Mouse (Mus musculus): Measurements from ENCODE around the gene Lrrfip2. TPM values are rescaled to one million over a fixed set of nuclear protein-coding genes. Genes with fewer than 3 reads are reported as not detected.

Gene Lrrfip2
- total and polyA plus RNA-seq, 3 experiments = 10.7 to 60.7 (median 51.4) TPM

GRCm38 (mm10) chr9:111221580-111221979 is 104.2 kb downstream of the Lrrfip2 start:
- no peak for DNase-seq

GRCm38 (mm10) chr9:111223406-111223805 is 106.0 kb downstream of the Lrrfip2 start:
- no peak for DNase-seq

GRCm38 (mm10) chr9:111228446-111228845 is 111.1 kb downstream of the Lrrfip2 start:
- DNase-seq = no peak

- DNase-seq = no peak
These were observed 117.3 kb downstream of the Lrrfip2 start for GRCm38 (mm10) chr9:111234701-111235100.

- DNase-seq = no peak
These were observed 120.3 kb downstream of the Lrrfip2 start for GRCm38 (mm10) chr9:111237726-111238125.

- peak; percentile 62 for DNase-seq
These were observed 122.4 kb downstream of the Lrrfip2 start for GRCm38 (mm10) chr9:111239821-111240220.

GRCm38 (mm10) chr9:111243384-111243783 is 126.0 kb downstream of the Lrrfip2 start:
- no peak for DNase-seq

GRCm38 (mm10) chr9:111245546-111245945 is 128.2 kb downstream of the Lrrfip2 start:
- DNase-seq = no peak

- DNase-seq = no peak
These were observed 130.4 kb downstream of the Lrrfip2 start for GRCm38 (mm10) chr9:111247682-111248246.

- DNase-seq = no peak
These were observed 134.9 kb downstream of the Lrrfip2 start for GRCm38 (mm10) chr9:111252161-111252869.

- DNase-seq = no peak
These were observed 143.1 kb downstream of the Lrrfip2 start for GRCm38 (mm10) chr9:111260360-111260985.

GRCm38 (mm10) chr9:111261356-111261755 is 144.0 kb downstream of the Lrrfip2 start:
- no peak for DNase-seq

- DNase-seq = no peak
These were observed 150.6 kb downstream of the Lrrfip2 start for GRCm38 (mm10) chr9:111267998-111268397.

GRCm38 (mm10) chr9:111270606-111271005 is 153.2 kb downstream of the Lrrfip2 start:
- DNase-seq = no peak

- DNase-seq = no peak
These were observed 153.7 kb downstream of the Lrrfip2 start for GRCm38 (mm10) chr9:111271056-111271433.

GRCm38 (mm10) chr9:111271434-111272160 is 154.2 kb downstream of the Lrrfip2 start, which contains the start of the genes Mlh1 and Epm2aip1:
Mlh1 (minus strand) TSS chr9:111271791.
Epm2aip1 (plus strand) TSS chr9:111271929.
- peak; percentile 99 for DNase-seq

- no peak for DNase-seq
These were observed 155.0 kb downstream of the Lrrfip2 start for GRCm38 (mm10) chr9:111272356-111272755.

- DNase-seq = no peak
These were observed 155.8 kb downstream of the Lrrfip2 start for GRCm38 (mm10) chr9:111272996-111273785.

- DNase-seq = no peak
These were observed 156.6 kb downstream of the Lrrfip2 start for GRCm38 (mm10) chr9:111273958-111274357.

- DNase-seq = peak; percentile 52
These were observed 157.8 kb downstream of the Lrrfip2 start for GRCm38 (mm10) chr9:111275156-111275555.

Measured in adrenal gland, adult 2 months (tissue).